Mouse (Mus musculus): ENCODE data around the gene Nf2. TPM values are rescaled to one million over a fixed set of nuclear protein-coding genes. Genes with fewer than 3 reads are reported as not detected.

Nf2 gene
- polyA plus RNA-seq, 1 experiment from 2014 or later = 68.1 TPM

DNA sequence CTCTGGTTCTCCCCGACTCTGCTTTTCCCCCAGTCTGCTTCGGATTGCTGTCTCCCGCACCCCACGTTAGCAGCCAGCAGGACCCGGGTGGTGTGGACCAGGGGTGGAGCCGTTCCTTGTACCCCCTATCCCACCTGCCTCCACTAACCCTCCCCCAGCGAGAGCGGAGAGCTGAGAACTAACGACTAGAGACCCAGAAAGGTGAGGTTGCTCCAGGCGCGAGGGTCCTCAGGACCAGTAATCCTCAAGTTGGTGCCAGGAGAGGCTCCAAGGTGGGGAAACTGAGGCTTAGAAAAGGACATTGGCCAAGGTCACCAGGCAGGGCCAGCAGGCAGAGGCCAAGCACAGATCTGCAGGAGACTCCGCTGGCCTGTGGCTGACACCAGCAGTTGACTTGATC, 102.1 kb downstream of the Nf2 start:
- Histone ChIP-seq H3K36me3 (ENCODE audit: control insufficient read depth, insufficient read depth, low read length) (no peaks in the 10 kb centered on the region), H3K4me3 (ENCODE audit: low read length) (peak overlapping the region; percentile 70), H3K9me3 (ENCODE audit: control insufficient read depth, low read length) (no peaks in the 10 kb centered on the region), H3K9ac (ENCODE audit: low read depth, low read length) (peak overlapping the region; percentile 69), H3K4me2 (ENCODE audit: low read length) (peak overlapping the region; percentile 100), H3K27ac (ENCODE audit: low read depth, low read length) (no peak overlapping the region), H3K27me3 (replicated peaks; ENCODE audit: control insufficient read depth, insufficient read depth, low read length) (peaks cover 42% of the 10 kb centered on the region), H3K4me1 (ENCODE audit: control insufficient read depth, insufficient read depth, low read depth, low read length) (peaks cover 21% of the 10 kb centered on the region)
- 2% methylated on average over 12 of the region's 12 CpGs for whole genome bisulfite sequencing
- ATAC-seq = no peak

DNA sequence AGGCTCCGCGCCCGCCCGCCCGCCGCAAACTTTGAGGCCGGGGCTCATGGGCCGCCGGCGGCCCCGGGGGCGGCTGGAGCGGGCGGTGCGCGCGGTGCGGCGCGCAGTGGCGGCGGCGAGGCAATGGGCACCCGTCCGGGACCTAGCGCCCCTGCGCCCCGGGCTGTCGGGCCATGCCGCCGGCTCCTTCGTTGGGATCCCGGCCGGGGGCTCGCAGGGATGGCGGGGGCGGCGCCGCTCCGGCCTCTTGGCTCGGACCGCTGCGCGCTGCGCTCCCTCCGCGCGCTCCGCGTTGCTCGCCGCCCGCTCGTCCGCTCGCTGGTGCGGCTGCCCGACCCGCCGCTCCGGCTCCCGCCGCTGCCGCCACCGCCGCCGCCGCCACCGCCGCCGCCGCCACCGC, 102.6 kb downstream of the Nf2 start, which contains the start of gene Cabp7:
Gene Cabp7, minus strand, starts transcription at position 46 of the 400 bp plus-strand sequence.
- 0% methylated on average over 23 of the region's 73 CpGs for WGBS
- H3K27me3 ChIP-seq (replicated peaks; ENCODE audit: control insufficient read depth, insufficient read depth, low read length) = peaks cover 42% of the 10 kb centered on the region
- peaks cover 21% of the 10 kb centered on the region for H3K4me1 ChIP-seq (ENCODE audit: control insufficient read depth, insufficient read depth, low read depth, low read length)
- no peaks in the 10 kb centered on the region for H3K36me3 ChIP-seq (ENCODE audit: control insufficient read depth, insufficient read depth, low read length)
- peak within 1 kb of the TSS; percentile 70 for H3K4me3 ChIP-seq (ENCODE audit: low read length)
- no peaks in the 10 kb centered on the region for H3K9me3 ChIP-seq (ENCODE audit: control insufficient read depth, low read length)
- H3K27ac ChIP-seq (ENCODE audit: low read depth, low read length) = no peak within 1 kb of the TSS
- peak within 1 kb of the TSS; percentile 69 for H3K9ac ChIP-seq (ENCODE audit: low read depth, low read length)
- H3K4me2 ChIP-seq (ENCODE audit: low read length) = peak within 1 kb of the TSS; percentile 100
- peak; percentile 29 for ATAC-seq

DNA sequence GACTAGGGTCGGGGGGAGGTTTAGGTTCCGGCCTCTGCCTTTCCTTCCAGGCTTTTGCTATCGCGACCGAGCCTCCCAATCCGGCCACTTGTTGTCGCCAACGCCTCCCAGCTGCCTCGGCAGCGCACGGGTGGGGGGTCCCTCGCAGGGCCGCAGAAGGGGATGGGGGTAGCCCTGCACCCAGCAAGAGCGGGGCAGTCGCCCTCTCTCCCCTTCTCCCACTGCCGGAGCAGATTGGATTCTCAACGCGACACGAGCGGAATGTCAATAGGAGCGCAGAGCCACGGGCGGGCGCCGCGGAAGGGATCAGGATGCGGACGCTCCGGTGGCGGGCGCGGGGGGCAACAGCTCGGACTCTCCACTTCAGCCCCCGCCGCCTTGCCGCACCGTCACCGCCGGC, 103.4 kb downstream of the Nf2 start:
- H3K9ac ChIP-seq (ENCODE audit: low read depth, low read length) = peak overlapping the region; percentile 69
- peaks cover 38% of the 10 kb centered on the region for H3K27me3 ChIP-seq (replicated peaks; ENCODE audit: control insufficient read depth, insufficient read depth, low read length)
- H3K9me3 ChIP-seq (ENCODE audit: control insufficient read depth, low read length) = no peaks in the 10 kb centered on the region

DNA sequence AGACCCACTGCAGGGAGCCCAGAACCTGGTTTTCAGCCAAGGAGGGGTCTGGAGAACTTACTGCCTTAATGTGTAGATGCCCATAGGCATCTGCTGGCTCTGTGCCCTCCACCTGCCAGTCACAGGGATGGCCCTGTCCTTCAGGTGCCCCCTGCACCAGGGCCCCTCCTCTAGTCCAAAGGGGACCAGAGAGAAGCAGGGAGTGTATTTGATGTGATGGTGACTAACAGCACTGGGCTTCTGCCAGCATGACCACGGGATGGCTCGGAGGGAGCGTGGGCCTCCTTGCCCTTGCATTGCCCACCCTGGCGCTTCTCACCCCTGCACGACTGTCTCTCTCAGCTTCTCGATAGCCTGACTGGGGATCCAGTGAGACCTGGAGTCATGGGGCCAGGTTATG, 104.6 kb downstream of the Nf2 start:
- Histone ChIP-seq H3K4me2 (ENCODE audit: low read length) (peak overlapping the region; percentile 7), H3K4me3 (ENCODE audit: low read length) (no peak overlapping the region), H3K9ac (ENCODE audit: low read depth, low read length) (no peak overlapping the region), H3K9me3 (ENCODE audit: control insufficient read depth, low read length) (no peaks in the 10 kb centered on the region), H3K36me3 (ENCODE audit: control insufficient read depth, insufficient read depth, low read length) (no peaks in the 10 kb centered on the region), H3K4me1 (ENCODE audit: control insufficient read depth, insufficient read depth, low read depth, low read length) (peaks cover 19% of the 10 kb centered on the region), H3K27ac (ENCODE audit: low read depth, low read length) (no peak overlapping the region), H3K27me3 (replicated peaks; ENCODE audit: control insufficient read depth, insufficient read depth, low read length) (peaks cover 35% of the 10 kb centered on the region)
- 0 out of 2 replicates have a peak, but pooled peaks have one; percentile 9 for ATAC-seq
- 59% methylated on average over 6 of the region's 6 CpGs for WGBS

More for the DNA sequence above, 103.4 kb downstream of the Nf2 start:
- Histone ChIP-seq H3K4me1 (ENCODE audit: control insufficient read depth, insufficient read depth, low read depth, low read length) (peaks cover 21% of the 10 kb centered on the region), H3K4me2 (ENCODE audit: low read length) (peak overlapping the region; percentile 100), H3K4me3 (ENCODE audit: low read length) (peak overlapping the region; percentile 70), H3K36me3 (ENCODE audit: control insufficient read depth, insufficient read depth, low read length) (no peaks in the 10 kb centered on the region), H3K27ac (ENCODE audit: low read depth, low read length) (no peak overlapping the region)
- no peak for ATAC-seq
- WGBS = under 1% methylated on average over 35 of the region's 39 CpGs

DNA sequence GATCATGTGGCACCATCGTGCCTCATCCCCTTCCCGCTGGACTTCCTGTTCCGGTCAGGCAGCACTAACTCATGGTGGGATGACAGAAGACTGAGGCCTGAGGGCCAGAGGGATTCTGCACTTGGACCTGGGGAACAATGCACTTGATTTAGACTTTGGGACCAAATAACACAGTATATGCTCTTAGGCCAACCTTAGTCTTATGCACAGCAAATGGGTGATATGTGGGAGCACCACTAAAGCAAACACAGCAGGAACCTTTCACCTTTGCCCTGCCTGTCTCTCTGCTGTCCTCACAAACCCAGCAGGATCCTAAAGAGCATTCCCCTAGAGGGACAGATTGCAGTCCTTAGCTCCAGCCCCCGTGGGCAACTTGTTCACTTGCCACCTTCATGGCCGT, 108.6 kb downstream of the Nf2 start:
- Histone ChIP-seq H3K4me1 (ENCODE audit: control insufficient read depth, insufficient read depth, low read depth, low read length) (peaks cover 6% of the 10 kb centered on the region), H3K4me3 (ENCODE audit: low read length) (no peak overlapping the region), H3K9me3 (ENCODE audit: control insufficient read depth, low read length) (no peaks in the 10 kb centered on the region), H3K4me2 (ENCODE audit: low read length) (no peak overlapping the region), H3K36me3 (ENCODE audit: control insufficient read depth, insufficient read depth, low read length) (no peaks in the 10 kb centered on the region), H3K27me3 (replicated peaks; ENCODE audit: control insufficient read depth, insufficient read depth, low read length) (peaks cover 14% of the 10 kb centered on the region; the same call in 1 of the 2 replicates), H3K9ac (ENCODE audit: low read depth, low read length) (no peak overlapping the region), H3K27ac (ENCODE audit: low read depth, low read length) (no peak overlapping the region)
- ATAC-seq = no peak
- 77% methylated on average over 5 of the region's 5 CpGs for WGBS

DNA sequence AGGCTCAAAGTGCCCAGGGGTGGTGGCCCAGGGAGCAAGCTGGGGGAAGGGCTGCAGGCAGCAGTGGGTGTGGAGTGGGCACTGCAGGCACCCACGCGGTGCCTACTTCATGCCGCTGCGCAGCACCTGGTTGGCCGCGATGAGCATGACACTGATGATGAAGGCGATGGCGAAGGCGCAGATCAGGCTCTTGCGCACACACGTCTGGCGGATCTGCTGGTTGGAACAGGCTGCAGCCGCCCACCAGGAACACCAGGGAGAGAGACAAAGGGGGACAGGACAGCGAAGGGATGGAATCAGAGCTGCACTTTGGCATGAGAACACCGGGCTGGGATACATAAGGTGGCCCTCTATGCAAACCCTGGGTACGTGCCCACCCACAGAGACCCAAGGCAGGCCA, 110.6 kb downstream of the Nf2 start:
- no peaks in the 10 kb centered on the region for H3K4me1 ChIP-seq (ENCODE audit: control insufficient read depth, insufficient read depth, low read depth, low read length)
- no peak overlapping the region for H3K9ac ChIP-seq (ENCODE audit: low read depth, low read length)
- no peak for ATAC-seq
- H3K4me2 ChIP-seq (ENCODE audit: low read length) = no peak overlapping the region
- no peak overlapping the region for H3K27ac ChIP-seq (ENCODE audit: low read depth, low read length)
- no peaks in the 10 kb centered on the region for H3K9me3 ChIP-seq (ENCODE audit: control insufficient read depth, low read length)
- WGBS = 93% methylated on average over 16 of the region's 16 CpGs
- no peaks in the 10 kb centered on the region for H3K36me3 ChIP-seq (ENCODE audit: control insufficient read depth, insufficient read depth, low read length)
- no peak overlapping the region for H3K4me3 ChIP-seq (ENCODE audit: low read length)
- no peaks in the 10 kb centered on the region for H3K27me3 ChIP-seq (replicated peaks; ENCODE audit: control insufficient read depth, insufficient read depth, low read length)

DNA sequence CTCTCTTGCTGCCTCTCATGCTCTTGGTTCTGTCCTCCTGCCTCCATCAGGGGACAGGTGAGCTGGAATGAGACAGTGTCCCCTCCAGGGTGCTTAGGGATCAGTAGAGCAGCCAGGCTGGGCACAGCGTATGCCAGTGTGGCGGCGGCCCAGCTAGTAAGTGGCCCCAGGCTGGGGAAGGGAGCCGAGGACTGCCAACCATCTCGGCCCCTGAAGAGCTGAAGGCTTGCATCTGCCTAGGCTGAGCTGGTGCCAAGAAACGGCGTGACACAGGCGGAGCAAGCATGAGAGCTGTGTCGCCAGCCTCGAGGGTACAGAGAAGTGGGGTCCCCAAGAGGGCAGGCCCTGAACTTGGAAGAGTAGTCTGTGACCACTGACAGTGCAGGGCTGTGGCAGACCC, 111.7 kb downstream of the Nf2 start:
- Histone ChIP-seq H3K4me3 (ENCODE audit: low read length) (no peak overlapping the region), H3K27ac (ENCODE audit: low read depth, low read length) (no peak overlapping the region), H3K27me3 (replicated peaks; ENCODE audit: control insufficient read depth, insufficient read depth, low read length) (no peaks in the 10 kb centered on the region), H3K9ac (ENCODE audit: low read depth, low read length) (no peak overlapping the region), H3K9me3 (ENCODE audit: control insufficient read depth, low read length) (no peaks in the 10 kb centered on the region), H3K4me2 (ENCODE audit: low read length) (no peak overlapping the region), H3K36me3 (ENCODE audit: control insufficient read depth, insufficient read depth, low read length) (no peaks in the 10 kb centered on the region), H3K4me1 (ENCODE audit: control insufficient read depth, insufficient read depth, low read depth, low read length) (no peaks in the 10 kb centered on the region)
- ATAC-seq = peak; percentile 49
- WGBS = 64% methylated on average over 10 of the region's 10 CpGs

DNA sequence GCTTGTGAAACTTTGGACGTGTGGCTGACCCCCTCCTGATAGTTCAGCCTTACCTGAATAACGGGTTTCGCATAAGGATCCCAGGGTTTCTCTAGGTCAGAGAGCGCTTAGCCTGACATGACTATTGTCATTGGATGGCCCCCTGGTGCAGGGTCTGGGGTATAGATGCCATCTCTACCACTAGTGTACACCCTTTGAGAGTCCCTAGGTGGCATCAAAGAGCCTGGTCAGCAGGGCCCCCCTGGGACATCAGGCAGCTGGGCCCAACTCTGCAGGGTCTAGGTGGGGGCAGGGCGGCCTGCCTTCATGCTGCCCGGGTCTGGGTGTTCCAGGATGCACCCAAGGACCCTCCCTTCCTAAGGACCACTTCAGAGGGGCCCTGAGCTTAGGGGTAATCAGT, 113.0 kb downstream of the Nf2 start:
- Histone ChIP-seq H3K9me3 (ENCODE audit: control insufficient read depth, low read length) (no peaks in the 10 kb centered on the region), H3K4me3 (ENCODE audit: low read length) (no peak overlapping the region), H3K9ac (ENCODE audit: low read depth, low read length) (no peak overlapping the region), H3K27ac (ENCODE audit: low read depth, low read length) (no peak overlapping the region), H3K27me3 (replicated peaks; ENCODE audit: control insufficient read depth, insufficient read depth, low read length) (no peaks in the 10 kb centered on the region), H3K4me2 (ENCODE audit: low read length) (no peak overlapping the region), H3K36me3 (ENCODE audit: control insufficient read depth, insufficient read depth, low read length) (no peaks in the 10 kb centered on the region), H3K4me1 (ENCODE audit: control insufficient read depth, insufficient read depth, low read depth, low read length) (no peaks in the 10 kb centered on the region)
- 42% methylated on average over 6 of the region's 6 CpGs for WGBS
- no peak for ATAC-seq

DNA sequence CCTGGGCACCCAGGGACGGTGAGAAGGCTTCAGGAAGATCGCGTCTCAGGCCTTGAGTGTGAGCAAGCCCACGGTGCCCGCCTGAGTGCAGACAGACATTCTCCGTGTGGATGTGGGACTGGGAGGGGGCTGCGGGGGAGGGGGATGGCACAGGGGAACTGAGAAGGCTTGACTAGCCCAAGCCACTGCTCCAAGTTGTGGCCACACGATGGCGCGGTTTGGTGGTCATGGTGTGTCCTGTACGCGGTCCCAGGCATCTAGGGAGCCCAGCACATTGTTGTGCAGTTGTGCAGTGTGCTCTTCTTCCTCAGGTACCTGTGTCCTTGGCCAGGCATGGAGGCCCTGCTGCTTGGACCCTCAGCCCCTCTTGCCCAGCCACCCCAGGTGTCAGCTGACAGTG, 115.2 kb downstream of the Nf2 start:
- Histone ChIP-seq H3K4me2 (ENCODE audit: low read length) (no peak overlapping the region), H3K36me3 (ENCODE audit: control insufficient read depth, insufficient read depth, low read length) (no peaks in the 10 kb centered on the region), H3K27ac (ENCODE audit: low read depth, low read length) (no peak overlapping the region), H3K4me3 (ENCODE audit: low read length) (no peak overlapping the region), H3K9me3 (ENCODE audit: control insufficient read depth, low read length) (no peaks in the 10 kb centered on the region), H3K9ac (ENCODE audit: low read depth, low read length) (no peak overlapping the region), H3K4me1 (ENCODE audit: control insufficient read depth, insufficient read depth, low read depth, low read length) (no peaks in the 10 kb centered on the region; the same call in 1 of the 2 replicates), H3K27me3 (replicated peaks; ENCODE audit: control insufficient read depth, insufficient read depth, low read length) (no peaks in the 10 kb centered on the region)
- 30% methylated on average over 12 of the region's 12 CpGs for WGBS
- no peak for ATAC-seq

DNA sequence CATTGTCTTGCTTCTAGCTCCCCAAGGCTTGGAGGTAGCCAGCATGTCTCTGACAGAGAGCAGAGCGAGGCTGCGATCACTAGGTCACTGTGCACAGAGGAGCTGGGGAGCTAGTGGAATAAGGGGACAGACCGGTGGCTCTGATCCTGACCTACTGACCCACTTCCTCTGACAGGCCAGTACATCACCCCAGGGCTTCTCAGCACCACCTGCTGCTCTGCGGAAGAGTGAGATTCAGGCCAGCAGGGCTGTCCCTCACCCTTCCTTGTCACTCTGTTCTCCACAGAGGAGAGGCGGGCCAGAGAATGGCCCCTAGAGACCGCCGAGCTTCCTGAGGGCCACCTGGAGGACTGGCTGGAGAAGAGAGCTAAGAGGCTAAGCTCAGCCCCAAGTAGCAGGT, 117.6 kb downstream of the Nf2 start:
- ATAC-seq = no peak
- Histone ChIP-seq H3K9me3 (ENCODE audit: control insufficient read depth, low read length) (no peaks in the 10 kb centered on the region), H3K36me3 (ENCODE audit: control insufficient read depth, insufficient read depth, low read length) (no peaks in the 10 kb centered on the region), H3K9ac (ENCODE audit: low read depth, low read length) (no peak overlapping the region), H3K4me2 (ENCODE audit: low read length) (no peak overlapping the region), H3K4me1 (ENCODE audit: control insufficient read depth, insufficient read depth, low read depth, low read length) (no peaks in the 10 kb centered on the region; the same call in 1 of the 2 replicates), H3K27ac (ENCODE audit: low read depth, low read length) (no peak overlapping the region), H3K4me3 (ENCODE audit: low read length) (no peak overlapping the region), H3K27me3 (replicated peaks; ENCODE audit: control insufficient read depth, insufficient read depth, low read length) (no peaks in the 10 kb centered on the region)
- WGBS = 64% methylated on average over 7 of the region's 7 CpGs
